Mouse (Mus musculus) CH12.LX (cell line): ENCODE data around the gene Btbd9.

Source experiments
- CHD2 ChIP-seq: IDR thresholded peaks from 2 replicates; pipeline ENCODE4 v1.6.1; 2011; ENCODE audit warnings: low read length, improper control_type of control experiment
- CTCF ChIP-seq, 2 experiments: IDR thresholded peaks in 1 of 2; conservative IDR thresholded peaks in 1 of 2; 2 replicates each; pipeline ENCODE4 v1.5.1; 2011 to 2012; ENCODE audit warnings: low read depth in 2 of 2, low read length in 2 of 2, improper control_type of control experiment in 1 of 2, inconsistent platforms in 1 of 2, mild to moderate bottlenecking in 1 of 2, moderate library complexity in 1 of 2
- MAZ ChIP-seq: IDR thresholded peaks from 2 replicates; pipeline ENCODE4 v1.6.1; 2012; ENCODE audit warnings: low read depth, mild to moderate bottlenecking, inconsistent platforms, low read length, improper control_type of control experiment, moderate library complexity
- RCOR1 ChIP-seq: conservative IDR thresholded peaks from 2 replicates; pipeline ENCODE4 v1.6.1; 2012; ENCODE audit warnings: low read depth, mild to moderate bottlenecking, inconsistent platforms, low read length, improper control_type of control experiment
- SMC3 ChIP-seq: IDR thresholded peaks from 2 replicates; pipeline ENCODE4 v1.6.1; 2011; ENCODE audit warnings: low read depth, low read length, improper control_type of control experiment
- ZC3H11A ChIP-seq: IDR thresholded peaks from 2 replicates; pipeline ENCODE4 v1.6.1; 2012; ENCODE audit warnings: low read depth, mild to moderate bottlenecking, inconsistent platforms, low read length, improper control_type of control experiment

GRCm38 (mm10) chr17:30378221-30379010 lies 197.9 kb downstream of the Btbd9 start:
- TF ChIP-seq CHD2: no peak
- no peak for TF ChIP-seq SMC3
- TF ChIP-seq RCOR1: no peak
- TF ChIP-seq CTCF (conservative IDR thresholded peaks at IDR 0.05 in 1 of 2, IDR thresholded peaks at IDR 0.05 in 1 of 2; ENCODE audit: low read depth in 2 of 2, low read length in 2 of 2): no peak
- no peak for TF ChIP-seq MAZ
- no peak for TF ChIP-seq ZC3H11A
